Mouse (Mus musculus) C2C12 (cell line): ENCODE measurements around the gene B4galnt1. TPM values are rescaled to one million over a fixed set of nuclear protein-coding genes. Genes with fewer than 3 reads are reported as not detected.

Experiments
- H3K27me3 ChIP-seq: one replicate; pipeline ENCODE4 v1.6.1; 2011; ENCODE audit not compliant: control insufficient read depth, insufficient read depth, insufficient read length
- H3K36me3 ChIP-seq: one replicate; pipeline ENCODE4 v1.6.1; 2011; ENCODE audit not compliant: control insufficient read depth, insufficient read depth
- H3K4me3 ChIP-seq: one replicate; pipeline ENCODE4 v1.5.1; 2011; ENCODE audit warnings: mild to moderate bottlenecking, control low read depth; ENCODE audit not compliant: poor library complexity, insufficient read depth, severe bottlenecking
- H3K79me2 ChIP-seq: one replicate; pipeline ENCODE4 v1.6.1; 2011; ENCODE audit not compliant: control insufficient read depth, insufficient read depth
- H3K79me3 ChIP-seq: one replicate; pipeline ENCODE4 v1.6.1; 2011; ENCODE audit warnings: low read depth, control low read depth
- H3ac ChIP-seq: one replicate; pipeline ENCODE3; 2011; ENCODE audit warnings: low read depth; ENCODE audit not compliant: control insufficient read depth, insufficient read length
- CEBPB ChIP-seq: IDR thresholded peaks from one replicate; pipeline ENCODE4 v1.6.1; 2011; ENCODE audit warnings: low read depth, mild to moderate bottlenecking, control low read depth, moderate library complexity
- CTCF ChIP-seq: IDR thresholded peaks from one replicate; pipeline ENCODE4 v1.5.1; 2011; ENCODE audit not compliant: control insufficient read depth, insufficient read depth, insufficient read length
- FOSL1 ChIP-seq: IDR thresholded peaks from one replicate; pipeline ENCODE4 v1.8.0; 2011; ENCODE audit warnings: mild to moderate bottlenecking, low read length; ENCODE audit not compliant: poor library complexity, insufficient read depth, severe bottlenecking
- MAX ChIP-seq: IDR thresholded peaks from one replicate; pipeline ENCODE4 v1.6.1; 2011; ENCODE audit warnings: mild to moderate bottlenecking, control low read depth
- MYOD1 ChIP-seq: IDR thresholded peaks from one replicate; pipeline ENCODE4 v1.6.1; 2011; ENCODE audit warnings: low read depth; ENCODE audit not compliant: control insufficient read depth, insufficient read length
- MYOG ChIP-seq: IDR thresholded peaks from one replicate; pipeline ENCODE4 v1.6.1; 2011; ENCODE audit not compliant: control insufficient read depth, insufficient read length; ENCODE audit errors: extremely low read depth
- USF1 ChIP-seq: IDR thresholded peaks from one replicate; pipeline ENCODE4 v1.6.1; 2011; ENCODE audit warnings: low read depth, mild to moderate bottlenecking, control low read depth, moderate library complexity
- polyA plus RNA-seq: library from polyadenylated mRNA; unstranded; fragments of >200 nt; fragmentation: generic; extraction: Trizol; gene quantifications from one replicate; pipeline ENCODE4 v1.2.1, GENCODE M21; 2012; ENCODE audit warnings: missing spikeins

The B4galnt1 gene
- polyA plus RNA-seq, 1 experiment: 23.8 TPM

GRCm38 (mm10) chr10:127180695-127181047, 15.6 kb downstream of the B4galnt1 start:
- Histone ChIP-seq H3ac (no peak overlapping the region), H3K79me3 (no peaks in the 10 kb centered on the region), H3K79me2 (no peaks in the 10 kb centered on the region), H3K27me3 (no peaks in the 10 kb centered on the region), H3K4me3 (no peak overlapping the region), H3K36me3 (no peaks in the 10 kb centered on the region)
- TF ChIP-seq MAX: no peak
- no peak for TF ChIP-seq CTCF
- no peak for TF ChIP-seq CEBPB
- no peak for TF ChIP-seq MYOD1
- TF ChIP-seq USF1: no peak

- Histone ChIP-seq H3K36me3 (no peaks in the 10 kb centered on the region), H3K79me2 (no peaks in the 10 kb centered on the region), H3K79me3 (no peaks in the 10 kb centered on the region), H3K4me3 (no peak overlapping the region), H3K27me3 (no peaks in the 10 kb centered on the region), H3ac (no peak overlapping the region)
- TF ChIP-seq MYOG (no peak), MAX (no peak), CTCF (no peak), MYOD1 (no peak), USF1 (no peak), FOSL1 (no peak), CEBPB (no peak)
Observed at GRCm38 (mm10) chr10:127181566-127181965, 16.5 kb downstream of the B4galnt1 start.

- Histone ChIP-seq H3K27me3 (no peaks in the 10 kb centered on the region), H3ac (no peak overlapping the region), H3K4me3 (no peak overlapping the region), H3K79me2 (no peaks in the 10 kb centered on the region), H3K36me3 (no peaks in the 10 kb centered on the region), H3K79me3 (no peaks in the 10 kb centered on the region)
- no peak for TF ChIP-seq MAX
Observed at GRCm38 (mm10) chr10:127182624-127183023, 17.6 kb downstream of the B4galnt1 start.

GRCm38 (mm10) chr10:127183759-127184158, 18.7 kb downstream of the B4galnt1 start:
- no peak overlapping the region for H3K4me3 ChIP-seq
- H3K79me3 ChIP-seq: no peaks in the 10 kb centered on the region
- no peaks in the 10 kb centered on the region for H3K27me3 ChIP-seq
- no peaks in the 10 kb centered on the region for H3K79me2 ChIP-seq
- TF ChIP-seq MYOD1 (no peak), FOSL1 (no peak), MAX (no peak)
- H3ac ChIP-seq: no peak overlapping the region
- H3K36me3 ChIP-seq: no peaks in the 10 kb centered on the region

- TF ChIP-seq FOSL1 (no peak), CTCF (no peak), USF1 (no peak), MAX (no peak), CEBPB (no peak), MYOD1 (no peak), MYOG (no peak)
- Histone ChIP-seq H3K27me3 (no peaks in the 10 kb centered on the region), H3K79me2 (no peaks in the 10 kb centered on the region), H3K36me3 (no peaks in the 10 kb centered on the region), H3ac (no peak overlapping the region), H3K4me3 (no peak overlapping the region), H3K79me3 (no peaks in the 10 kb centered on the region)
Observed at GRCm38 (mm10) chr10:127185101-127185500, 20.1 kb downstream of the B4galnt1 start.

- Histone ChIP-seq H3ac (no peak overlapping the region), H3K4me3 (no peak overlapping the region), H3K79me2 (no peaks in the 10 kb centered on the region), H3K27me3 (no peaks in the 10 kb centered on the region), H3K36me3 (no peaks in the 10 kb centered on the region), H3K79me3 (no peaks in the 10 kb centered on the region)
- TF ChIP-seq CTCF (no peak), MYOG (no peak), FOSL1 (no peak), MAX (no peak), USF1 (no peak), MYOD1 (no peak), CEBPB (no peak)
Observed at GRCm38 (mm10) chr10:127185506-127185905, 20.5 kb downstream of the B4galnt1 start.
